Mouse (Mus musculus) splenic B cell, adult 2 months (primary cell): ENCODE measurements around the gene Lamb3.

Experiments
- DNase-seq: peaks from one replicate; pipeline ENCODE4 v3.0.0-alpha.2; 2011; ENCODE audit warnings: low read depth, low spot score
- H3K27me3 ChIP-seq: 2 replicates; pipeline ENCODE4 v1.6.1; 2012; ENCODE audit warnings: mild to moderate bottlenecking, low read length, moderate library complexity, mixed read lengths; ENCODE audit not compliant: control insufficient read depth, poor library complexity, insufficient read depth, severe bottlenecking
- H3K36me3 ChIP-seq: 2 replicates; pipeline ENCODE4 v1.6.1; 2012; ENCODE audit warnings: mild to moderate bottlenecking, low read length, moderate library complexity, mixed read lengths; ENCODE audit not compliant: control insufficient read depth, poor library complexity, insufficient read depth, severe bottlenecking

Gene Lamb3

GRCm38 (mm10) chr1:193194416-193195140 is 12.9 kb upstream of the Lamb3 start:
- no peak for DNase-seq
- Histone ChIP-seq H3K36me3 (peaks cover 58% of the 10 kb centered on the region), H3K27me3 (no peaks in the 10 kb centered on the region)

GRCm38 (mm10) chr1:193195169-193195810 is 12.2 kb upstream of the Lamb3 start:
- no peak for DNase-seq
- Histone ChIP-seq H3K27me3 (no peaks in the 10 kb centered on the region), H3K36me3 (peaks cover 59% of the 10 kb centered on the region)

DNA sequence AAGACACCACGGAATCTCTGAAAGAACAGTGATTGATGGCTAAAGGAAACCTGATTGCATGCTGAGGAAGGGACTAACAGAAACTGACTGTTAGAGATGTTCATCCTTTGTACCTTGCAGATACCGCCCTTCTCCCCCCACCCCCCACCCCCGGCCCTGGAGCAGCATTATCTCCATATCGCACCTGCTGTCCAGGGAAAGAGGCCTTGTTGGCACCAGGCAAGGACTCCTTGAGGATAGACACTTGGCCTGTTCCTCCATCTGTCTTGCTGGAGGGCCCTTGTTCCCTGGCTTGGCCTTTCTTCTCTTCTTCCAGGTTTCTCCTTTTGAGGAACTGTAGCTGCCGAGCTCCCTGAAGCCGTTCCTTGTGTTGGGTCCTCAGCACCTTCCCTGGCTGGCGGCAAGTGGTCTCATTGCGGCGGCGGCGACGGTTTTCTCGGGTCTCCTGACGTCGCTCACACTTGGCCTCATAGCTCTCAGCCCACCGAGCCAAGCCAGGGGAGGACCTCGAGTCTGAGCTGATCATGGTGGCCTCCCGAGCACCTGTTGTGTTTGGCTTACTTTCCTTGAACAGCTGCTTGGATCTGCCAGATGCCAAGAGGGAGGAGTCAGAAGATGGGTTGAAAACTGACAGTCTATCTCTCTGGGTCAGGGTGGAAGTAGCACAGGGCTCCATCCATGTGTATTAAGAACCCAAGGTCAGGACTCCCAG is 9.8 kb upstream of the Lamb3 start:
- no peak for DNase-seq
- no peaks in the 10 kb centered on the region for H3K27me3 ChIP-seq
- peaks cover 50% of the 10 kb centered on the region for H3K36me3 ChIP-seq

GRCm38 (mm10) chr1:193198312-193198711 is 9.2 kb upstream of the Lamb3 start:
- Histone ChIP-seq H3K36me3 (peaks cover 45% of the 10 kb centered on the region), H3K27me3 (no peaks in the 10 kb centered on the region)
- DNase-seq, result peak; percentile 46

- Histone ChIP-seq H3K36me3 (peaks cover 29% of the 10 kb centered on the region; the same call in 1 of the 2 replicates), H3K27me3 (no peaks in the 10 kb centered on the region)
- no peak for DNase-seq
These were observed 6.7 kb upstream of the Lamb3 start for GRCm38 (mm10) chr1:193200640-193201382.

DNA sequence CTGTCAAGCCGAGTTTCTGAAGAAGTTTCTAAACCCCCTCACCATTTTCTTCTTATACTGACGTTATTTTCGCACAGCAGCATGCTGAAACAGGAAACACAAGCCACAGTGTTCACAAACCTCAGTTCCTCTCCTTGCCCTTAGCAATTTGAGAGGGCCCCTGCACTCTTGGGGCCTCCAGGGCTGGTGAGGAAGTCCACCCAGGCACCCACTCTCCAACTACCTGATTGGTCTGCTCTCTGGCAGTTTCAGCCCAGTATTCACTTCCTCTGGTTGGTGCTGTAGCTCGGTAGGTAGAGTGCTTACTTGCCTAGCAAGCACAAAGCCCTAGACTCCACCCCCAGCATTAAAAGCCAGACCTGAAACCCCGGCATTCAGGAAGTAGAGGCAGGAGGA is 6.1 kb upstream of the Lamb3 start, which contains the start of gene Traf3ip3:
TSS of gene Traf3ip3 (minus strand) at position 321 of the 396 bp plus-strand sequence.
- peak; percentile 95 for DNase-seq
- H3K27me3 ChIP-seq, result no peaks in the 10 kb centered on the region
- peaks cover 26% of the 10 kb centered on the region; the same call in 1 of the 2 replicates for H3K36me3 ChIP-seq

DNA sequence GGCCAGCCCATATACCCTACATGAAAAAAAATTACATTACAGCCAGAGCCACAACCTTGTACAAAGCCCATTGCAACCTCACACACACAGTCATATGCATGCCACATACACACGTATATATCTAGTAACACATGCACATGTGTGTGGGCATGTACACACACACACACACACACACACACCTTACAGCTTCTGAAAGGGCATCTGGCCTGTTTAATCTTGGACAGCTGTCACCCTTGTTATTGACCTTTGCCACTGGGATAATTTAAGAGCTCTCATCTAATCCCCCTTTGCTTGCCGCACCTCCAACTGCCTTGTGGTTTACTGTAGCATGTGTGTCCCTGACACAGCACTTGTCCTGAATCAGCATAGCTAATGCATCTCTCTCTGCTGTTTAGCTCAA is 3.7 kb upstream of the Lamb3 start:
- H3K27me3 ChIP-seq, result no peaks in the 10 kb centered on the region
- no peak for DNase-seq
- peaks cover 8% of the 10 kb centered on the region; the same call in 1 of the 2 replicates for H3K36me3 ChIP-seq

DNA sequence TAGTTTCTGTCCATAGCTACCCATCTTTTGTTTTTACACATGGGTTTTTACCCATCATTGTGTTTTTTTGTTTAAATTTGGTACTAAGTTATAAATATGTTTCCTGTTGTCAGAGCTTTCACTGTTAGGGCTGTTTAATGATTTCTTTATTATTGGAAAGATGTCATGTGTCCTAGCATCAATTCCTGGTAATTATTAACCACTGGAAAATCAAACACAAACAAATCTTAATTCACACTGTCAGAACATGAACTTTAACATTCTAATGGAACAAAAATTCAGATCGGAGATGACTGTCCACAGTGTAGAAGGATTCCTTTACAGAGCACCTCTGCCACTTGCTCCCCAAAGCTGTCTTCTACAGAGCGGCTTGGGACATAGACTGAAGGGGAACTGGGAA is 2.1 kb upstream of the Lamb3 start:
- H3K36me3 ChIP-seq, result no peaks in the 10 kb centered on the region; the same call in 1 of the 2 replicates
- H3K27me3 ChIP-seq, result no peaks in the 10 kb centered on the region
- no peak for DNase-seq

DNA sequence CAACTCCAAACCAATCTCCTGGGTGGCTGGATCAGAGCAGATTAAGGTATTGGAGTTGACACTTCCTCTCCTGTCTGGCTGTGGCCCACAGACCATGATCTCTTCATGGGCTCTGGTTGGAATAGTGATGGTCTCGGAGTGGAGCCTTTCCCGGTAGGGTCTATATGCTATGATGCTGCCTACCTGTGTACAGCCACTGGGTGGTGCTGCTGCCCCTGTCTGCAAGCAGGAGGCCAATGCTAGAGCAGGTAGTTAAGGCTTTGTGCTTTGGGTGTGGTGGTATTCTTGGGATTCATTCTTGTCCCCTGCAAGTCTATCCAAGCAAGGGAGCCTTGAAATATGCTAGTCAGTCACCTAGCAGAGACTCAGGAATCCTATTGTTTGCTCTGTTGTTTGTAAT is 679 bp downstream of the Lamb3 start:
- DNase-seq, result peak; percentile 85
- Histone ChIP-seq H3K27me3 (no peaks in the 10 kb centered on the region), H3K36me3 (no peaks in the 10 kb centered on the region; the same call in 1 of the 2 replicates)

GRCm38 (mm10) chr1:193211371-193211770 is 3.9 kb downstream of the Lamb3 start:
- H3K36me3 ChIP-seq, result peaks cover 2% of the 10 kb centered on the region; the same call in 1 of the 2 replicates
- H3K27me3 ChIP-seq, result no peaks in the 10 kb centered on the region
- DNase-seq, result no peak

- no peak for DNase-seq
- H3K27me3 ChIP-seq, result no peaks in the 10 kb centered on the region
- H3K36me3 ChIP-seq, result peaks cover 2% of the 10 kb centered on the region; the same call in 1 of the 2 replicates
These were observed 6.6 kb downstream of the Lamb3 start for GRCm38 (mm10) chr1:193214053-193214452.

DNA sequence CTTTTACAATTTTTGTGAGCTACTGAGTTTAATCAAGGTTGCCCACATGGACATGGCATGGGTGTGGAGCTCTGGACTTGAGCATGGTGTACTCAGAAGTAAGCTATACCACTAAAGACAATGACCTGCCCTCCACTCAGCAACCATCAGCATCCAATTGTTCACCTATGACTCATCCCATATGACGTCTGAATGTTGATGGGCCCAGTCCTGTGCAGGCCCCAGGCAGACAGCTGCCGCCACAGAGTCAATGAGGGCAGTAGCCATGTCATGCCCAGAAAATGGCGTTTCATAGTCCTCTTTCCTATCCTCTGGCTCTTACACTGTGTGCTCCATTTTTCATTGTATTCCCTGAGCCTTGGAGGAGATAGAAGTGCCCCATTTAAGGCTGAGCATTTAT is 8.5 kb downstream of the Lamb3 start:
- no peak for DNase-seq
- Histone ChIP-seq H3K36me3 (peaks cover 2% of the 10 kb centered on the region; the same call in 1 of the 2 replicates), H3K27me3 (no peaks in the 10 kb centered on the region)

GRCm38 (mm10) chr1:193220408-193220807 is 12.9 kb downstream of the Lamb3 start:
- H3K27me3 ChIP-seq, result no peaks in the 10 kb centered on the region
- DNase-seq, result no peak
- H3K36me3 ChIP-seq, result peaks cover 3% of the 10 kb centered on the region; the same call in 1 of the 2 replicates

- peaks cover 3% of the 10 kb centered on the region; the same call in 1 of the 2 replicates for H3K36me3 ChIP-seq
- no peak for DNase-seq
- H3K27me3 ChIP-seq, result no peaks in the 10 kb centered on the region
These were observed 18.0 kb downstream of the Lamb3 start for GRCm38 (mm10) chr1:193225531-193225930.
